In the genomic region with DNA sequence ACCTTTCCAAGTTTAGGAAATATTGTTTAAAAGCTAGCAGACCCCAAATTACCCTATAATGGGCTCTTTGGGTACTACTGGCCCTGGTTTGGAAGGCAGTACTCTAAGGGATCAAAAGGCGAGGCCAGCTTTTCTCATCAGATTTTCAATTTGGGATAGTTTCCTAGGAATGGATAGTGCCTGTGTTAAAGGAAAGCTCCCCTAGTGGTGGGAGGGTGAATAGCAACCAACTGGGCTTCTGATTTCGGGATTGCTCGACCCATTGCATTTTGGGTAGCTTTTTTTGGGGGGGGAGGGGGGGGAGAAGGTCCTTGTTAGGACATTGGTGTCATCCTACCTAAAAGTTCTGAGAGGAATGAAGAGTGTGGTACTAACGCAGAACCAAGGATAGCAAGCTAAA, we compare ENCODE assay signal across 10 mouse cellular contexts. TPM values are rescaled to one million over a fixed set of nuclear protein-coding genes. Genes with fewer than 3 reads are reported as not detected.
DNase-seq lines count a peak whose midpoint lies in the region; ATAC-seq lines count a peak whose summit lies in the region.
"Had no signal": no experiment of that assay in that cellular context is flagged by ENCODE, and none has a peak within 500 bp of the region (broad histone marks: within the 10 kb centered on the region; RNA-seq: fewer than 3 reads in every experiment).

No protein-coding gene starts in this region.

- H3K9ac ChIP-seq in neural tube, embryonic 15.5 days (replicated peaks): no peak overlapping the region
- H3K9ac ChIP-seq in midbrain, embryonic 16.5 days (ENCODE audit: low read depth, low read length): no peak overlapping the region
- H3K9ac ChIP-seq: embryonic facial prominence, embryonic 15.5 days had no signal

- H3K4me1 ChIP-seq in neural tube, embryonic 15.5 days: no peaks in the 10 kb centered on the region
- H3K4me1 ChIP-seq in midbrain, embryonic 16.5 days (ENCODE audit: control insufficient read depth, insufficient read depth, low read length): no peaks in the 10 kb centered on the region
- H3K4me1 ChIP-seq: embryonic facial prominence, embryonic 15.5 days; megakaryocyte, embryonic 14.5 days had no signal

- WGBS in neural tube, embryonic 15.5 days: 74% methylated on average over 4 of the region's 4 CpGs
- WGBS in midbrain, embryonic 16.5 days: 72% methylated on average over 4 of the region's 4 CpGs

- H3K4me2 ChIP-seq in neural tube, embryonic 15.5 days: no peak overlapping the region
- no peak overlapping the region for H3K4me2 ChIP-seq in midbrain, embryonic 16.5 days (ENCODE audit: low read length)
- H3K4me2 ChIP-seq: embryonic facial prominence, embryonic 15.5 days had no signal

- no peaks in the 10 kb centered on the region for H3K9me3 ChIP-seq in neural tube, embryonic 15.5 days (replicated peaks)
- H3K9me3 ChIP-seq in midbrain, embryonic 16.5 days (replicated peaks; ENCODE audit: control insufficient read depth, low read length, poor library complexity, severe bottlenecking): no peaks in the 10 kb centered on the region
- H3K9me3 ChIP-seq: embryonic facial prominence, embryonic 15.5 days; megakaryocyte, embryonic 14.5 days had no signal

- no peak for ATAC-seq in neural tube, embryonic 15.5 days (ENCODE audit: low FRiP score)
- ATAC-seq in midbrain, embryonic 16.5 days: no peak

- no peak overlapping the region for H3K4me3 ChIP-seq in neural tube, embryonic 15.5 days (replicated peaks)
- H3K4me3 ChIP-seq in midbrain, embryonic 16.5 days (ENCODE audit: low read depth, low read length): no peak overlapping the region
- H3K4me3 ChIP-seq: embryonic facial prominence, embryonic 15.5 days; megakaryocyte, embryonic 14.5 days had no signal

- no peaks in the 10 kb centered on the region for H3K36me3 ChIP-seq in neural tube, embryonic 15.5 days
- no peaks in the 10 kb centered on the region for H3K36me3 ChIP-seq in midbrain, embryonic 16.5 days (ENCODE audit: control insufficient read depth, insufficient read depth, low read length)
- H3K36me3 ChIP-seq: embryonic facial prominence, embryonic 15.5 days had no signal

- no peaks in the 10 kb centered on the region for H3K27me3 ChIP-seq in neural tube, embryonic 15.5 days (replicated peaks)
- no peaks in the 10 kb centered on the region for H3K27me3 ChIP-seq in midbrain, embryonic 16.5 days (ENCODE audit: control insufficient read depth, insufficient read depth, low read depth, low read length)
- H3K27me3 ChIP-seq: embryonic facial prominence, embryonic 15.5 days had no signal

- intact Hi-C loops in left cerebral cortex, postnatal 4 days (cut with DNase I): no loop called here

- DNase-seq in cerebellum, adult 11 months: peak; percentile 6
- DNase-seq in cerebellum, adult 11-12 months: no peak
- peak; percentile 31 for DNase-seq in left cerebral cortex, postnatal 4 days
- no peak for DNase-seq in left cerebral cortex, adult 11 months (ENCODE audit: low spot score)
- DNase-seq in adrenal gland, postnatal 36 days: peak; percentile 10 to 25
- peak; percentile 12 for DNase-seq in naive thymus-derived CD4-positive, alpha-beta T cell, adult 2 months (ENCODE audit: low read depth)

- H3K27ac ChIP-seq in neural tube, embryonic 15.5 days (replicated peaks): no peak overlapping the region
- H3K27ac ChIP-seq in midbrain, embryonic 16.5 days (ENCODE audit: low read length): no peak overlapping the region
- H3K27ac ChIP-seq: embryonic facial prominence, embryonic 15.5 days had no signal

RNA-seq across cellular contexts. Expression of gene Acan, which starts 35.8 kb away (rescaled TPM):
- 1 to 10 TPM; 2.2 to 2.5 TPM for total RNA-seq in left cerebral cortex, postnatal 4 days (2021)
- total RNA-seq in adrenal gland, postnatal 36 days (2021): 10 to 100 TPM in 1 of 2 experiments, under 1 TPM in 1; 0.72 to 15.2 TPM
- polyA plus RNA-seq in neural tube, embryonic 15.5 days (2015; fragmentation: Nextera tagmentation; extraction: Ambion mirVana): 1.6 and 2.6 TPM in 2 replicates
- 0.12 and 0.24 TPM in 2 replicates for polyA plus RNA-seq in midbrain, embryonic 16.5 days (2015; fragmentation: Nextera tagmentation; extraction: Ambion mirVana)

RNA-seq across cellular contexts. Expression of gene Hapln3, which starts 41.7 kb away (rescaled TPM):
- 1 to 10 TPM; 7.9 to 8.2 TPM for total RNA-seq in left cerebral cortex, postnatal 4 days (2021)
- total RNA-seq in adrenal gland, postnatal 36 days (2021): 1 to 10 TPM; 1.0 to 2.0 TPM
- polyA plus RNA-seq in neural tube, embryonic 15.5 days (2015; fragmentation: Nextera tagmentation; extraction: Ambion mirVana): 2.5 and 2.8 TPM in 2 replicates
- 1.3 and 2.3 TPM in 2 replicates for polyA plus RNA-seq in midbrain, embryonic 16.5 days (2015; fragmentation: Nextera tagmentation; extraction: Ambion mirVana)

RNA-seq across cellular contexts. Expression of gene Mfge8, which starts 59.7 kb away (rescaled TPM):
- 100 to 1,000 TPM; 136 to 148 TPM for total RNA-seq in left cerebral cortex, postnatal 4 days (2021)
- 100 to 1,000 TPM; 283 to 302 TPM for total RNA-seq in adrenal gland, postnatal 36 days (2021)
- polyA plus RNA-seq in neural tube, embryonic 15.5 days (2015; fragmentation: Nextera tagmentation; extraction: Ambion mirVana): 132 and 151 TPM in 2 replicates
- 132 and 236 TPM in 2 replicates for polyA plus RNA-seq in midbrain, embryonic 16.5 days (2015; fragmentation: Nextera tagmentation; extraction: Ambion mirVana)

Comparison
In these comparisons a context has a peak if more than half of its experiments do, and no peak if none do; other contexts are left out.
1. DNase-seq: peak in cerebellum, adult 11 months (single experiment), left cerebral cortex, postnatal 4 days (single experiment), adrenal gland, postnatal 36 days (2 of 2) and naive thymus-derived CD4-positive, alpha-beta T cell, adult 2 months (single experiment); none in cerebellum, adult 11-12 months (single experiment) and left cerebral cortex, adult 11 months (single experiment).